Mouse (Mus musculus) bone marrow, adult 2 months (tissue): ENCODE results near the gene Shld1.

Source experiments
- CTCF ChIP-seq: fragments of 200-500 bp; IDR thresholded peaks from 2 replicates; pipeline ENCODE4 v1.5.1; 2011; ENCODE audit warnings: low read length, control low read depth; ENCODE audit not compliant: control insufficient read depth, insufficient read depth
- POLR2A ChIP-seq: fragments of 200-500 bp; IDR thresholded peaks from 2 replicates; pipeline ENCODE4 v1.6.1; 2011; ENCODE audit warnings: low read depth, mild to moderate bottlenecking, control low read depth, low read length, borderline replicate concordance; ENCODE audit not compliant: control insufficient read depth

DNA sequence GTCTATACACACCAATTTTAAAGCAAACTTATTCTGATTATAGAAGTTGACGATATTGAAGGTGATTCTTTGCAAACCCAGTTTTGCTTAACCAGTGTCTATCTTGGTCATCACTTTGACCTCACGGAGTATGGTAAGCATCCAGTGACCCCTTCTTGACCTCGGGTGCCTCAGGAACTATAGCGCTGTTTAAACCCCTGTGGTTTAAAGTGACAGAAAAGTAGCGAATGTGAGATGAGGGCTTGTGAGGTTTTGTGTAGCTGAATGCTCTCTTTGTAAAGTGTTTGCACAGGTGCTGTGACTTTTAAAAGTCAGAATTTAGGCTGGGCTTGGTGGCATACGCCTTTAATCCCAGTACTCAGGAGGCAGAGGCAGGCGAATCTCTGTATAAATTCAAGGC, 27.8 kb downstream of the Shld1 start:
- TF ChIP-seq CTCF = no peak
- no peak for TF ChIP-seq POLR2A
